Mouse (Mus musculus): ENCODE measurements at regions not wholly inside any gene's neighbourhood (a gene's known extent, or its start where the extent isn't known, plus 50 kb on each side); places are given as distances from the start of the nearest gene placed in this dataset.
"Not testable (repeated sequence)": the region's sequence is repeated elsewhere in the genome, so short reads cannot be mapped to it uniquely, and the experiment has no call there.

- DNase-seq (ENCODE audit: extremely low read depth, insufficient read length, low spot score), result no peak
Observed at GRCm38 (mm10) chr10:19297669-19298068, 58.7 kb upstream of the Olig3 start.

- DNase-seq (ENCODE audit: extremely low read depth, insufficient read length, low spot score), result no peak
Observed at GRCm38 (mm10) chr10:19295388-19296013, 60.8 kb upstream of the Olig3 start.

- DNase-seq (ENCODE audit: extremely low read depth, insufficient read length, low spot score), result no peak
Observed at GRCm38 (mm10) chr10:19291474-19291873, 64.9 kb upstream of the Olig3 start.

GRCm38 (mm10) chr10:19291039-19291438, 65.3 kb upstream of the Olig3 start:
- not testable (repeated sequence) for DNase-seq (ENCODE audit: extremely low read depth, insufficient read length, low spot score)

- no peak for DNase-seq (ENCODE audit: extremely low read depth, insufficient read length, low spot score)
Observed at GRCm38 (mm10) chr10:19282166-19282565, 74.2 kb upstream of the Olig3 start.

GRCm38 (mm10) chr10:19281021-19281420, 75.3 kb upstream of the Olig3 start:
- DNase-seq (ENCODE audit: extremely low read depth, insufficient read length, low spot score), result no peak

- DNase-seq (ENCODE audit: extremely low read depth, insufficient read length, low spot score), result no peak
Observed at GRCm38 (mm10) chr10:19278189-19278842, 78.0 kb upstream of the Olig3 start.

GRCm38 (mm10) chr10:19277103-19277827, 79.1 kb upstream of the Olig3 start:
- DNase-seq (ENCODE audit: extremely low read depth, insufficient read length, low spot score), result no peak

GRCm38 (mm10) chr10:19274985-19275384, 81.3 kb upstream of the Olig3 start:
- DNase-seq (ENCODE audit: extremely low read depth, insufficient read length, low spot score), result no peak

GRCm38 (mm10) chr10:19269418-19269817, 86.9 kb upstream of the Olig3 start:
- DNase-seq (ENCODE audit: extremely low read depth, insufficient read length, low spot score), result no peak

- no peak for DNase-seq (ENCODE audit: extremely low read depth, insufficient read length, low spot score)
Observed at GRCm38 (mm10) chr10:19268051-19268450, 88.3 kb upstream of the Olig3 start.

GRCm38 (mm10) chr10:19240102-19240759, 116.1 kb upstream of the Olig3 start:
- DNase-seq (ENCODE audit: extremely low read depth, insufficient read length, low spot score), result peak; percentile 38

GRCm38 (mm10) chr10:19216240-19216639, 140.1 kb upstream of the Olig3 start:
- DNase-seq (ENCODE audit: extremely low read depth, insufficient read length, low spot score), result no peak

GRCm38 (mm10) chr10:19209751-19210150, 146.6 kb upstream of the Olig3 start:
- DNase-seq (ENCODE audit: extremely low read depth, insufficient read length, low spot score), result peak; percentile 30

GRCm38 (mm10) chr10:19208101-19208722, 148.1 kb upstream of the Olig3 start:
- no peak for DNase-seq (ENCODE audit: extremely low read depth, insufficient read length, low spot score)

- no peak for DNase-seq (ENCODE audit: extremely low read depth, insufficient read length, low spot score)
Observed at GRCm38 (mm10) chr10:19207505-19207904, 148.8 kb upstream of the Olig3 start.

GRCm38 (mm10) chr10:19200311-19200710, 156.0 kb upstream of the Olig3 start:
- no peak for DNase-seq (ENCODE audit: extremely low read depth, insufficient read length, low spot score)

GRCm38 (mm10) chr10:19195676-19196075, 160.7 kb upstream of the Olig3 start:
- no peak for DNase-seq (ENCODE audit: extremely low read depth, insufficient read length, low spot score)

- DNase-seq (ENCODE audit: extremely low read depth, insufficient read length, low spot score), result no peak
Observed at GRCm38 (mm10) chr10:19194646-19195045, 161.7 kb upstream of the Olig3 start.

- DNase-seq (ENCODE audit: extremely low read depth, insufficient read length, low spot score), result peak; percentile 25
Observed at GRCm38 (mm10) chr10:19192971-19193758, 163.2 kb upstream of the Olig3 start.
